Mouse (Mus musculus) hindlimb bud, embryonic 11.5 days (tissue): ENCODE results near the gene Ccdc171.
A peak's percentile ranks its signal among the peaks of the same experiment; 100 is the strongest.
"Not testable (repeated sequence)": the region's sequence is repeated elsewhere in the genome, so short reads cannot be mapped to it uniquely, and the experiment has no call there.

Experiments used
- DNase-seq: peaks from one replicate; pipeline ENCODE4 v3.0.0-alpha.2; 2012; ENCODE audit warnings: low read depth, low spot score; ENCODE audit errors: extremely low spot score

Ccdc171 gene

GRCm38 (mm10) chr4:83525690-83526055 lies 328 bp downstream of the Ccdc171 start:
- no peak for DNase-seq

GRCm38 (mm10) chr4:83526270-83526987 lies 1.1 kb downstream of the Ccdc171 start:
- no peak for DNase-seq

GRCm38 (mm10) chr4:83526988-83527334 lies 1.6 kb downstream of the Ccdc171 start:
- DNase-seq = no peak

- DNase-seq = no peak
These were observed 2.6 kb downstream of the Ccdc171 start for GRCm38 (mm10) chr4:83527921-83528320.

GRCm38 (mm10) chr4:83530060-83530459 lies 4.7 kb downstream of the Ccdc171 start:
- not testable (repeated sequence) for DNase-seq

- no peak for DNase-seq
These were observed 8.0 kb downstream of the Ccdc171 start for GRCm38 (mm10) chr4:83533168-83533911.

GRCm38 (mm10) chr4:83534024-83534423 lies 8.7 kb downstream of the Ccdc171 start:
- no peak for DNase-seq

GRCm38 (mm10) chr4:83549501-83549900 lies 24.2 kb downstream of the Ccdc171 start:
- no peak for DNase-seq

GRCm38 (mm10) chr4:83567190-83568113 lies 42.1 kb downstream of the Ccdc171 start:
- DNase-seq = no peak

GRCm38 (mm10) chr4:83568145-83568544 lies 42.8 kb downstream of the Ccdc171 start:
- DNase-seq = not testable (repeated sequence)

GRCm38 (mm10) chr4:83570569-83570968 lies 45.2 kb downstream of the Ccdc171 start:
- DNase-seq = peak; percentile 22

- no peak for DNase-seq
These were observed 45.7 kb downstream of the Ccdc171 start for GRCm38 (mm10) chr4:83571033-83571432.

GRCm38 (mm10) chr4:83572521-83572920 lies 47.2 kb downstream of the Ccdc171 start:
- no peak for DNase-seq

- no peak for DNase-seq
These were observed 51.0 kb downstream of the Ccdc171 start for GRCm38 (mm10) chr4:83576315-83576714.

- no peak for DNase-seq
These were observed 54.8 kb downstream of the Ccdc171 start for GRCm38 (mm10) chr4:83580157-83580556.

- no peak for DNase-seq
These were observed 62.2 kb downstream of the Ccdc171 start for GRCm38 (mm10) chr4:83587563-83587962.

- DNase-seq = no peak
These were observed 71.1 kb downstream of the Ccdc171 start for GRCm38 (mm10) chr4:83596486-83596885.

GRCm38 (mm10) chr4:83611111-83611510 lies 85.8 kb downstream of the Ccdc171 start:
- no peak for DNase-seq

- DNase-seq = not testable (repeated sequence)
These were observed 97.8 kb downstream of the Ccdc171 start for GRCm38 (mm10) chr4:83623021-83623711.

- DNase-seq = no peak
These were observed 98.4 kb downstream of the Ccdc171 start for GRCm38 (mm10) chr4:83623732-83624131.

GRCm38 (mm10) chr4:83651453-83651852 lies 126.1 kb downstream of the Ccdc171 start:
- DNase-seq = no peak
